8 mouse cellular contexts compared by ENCODE assay signal in the genomic region with DNA sequence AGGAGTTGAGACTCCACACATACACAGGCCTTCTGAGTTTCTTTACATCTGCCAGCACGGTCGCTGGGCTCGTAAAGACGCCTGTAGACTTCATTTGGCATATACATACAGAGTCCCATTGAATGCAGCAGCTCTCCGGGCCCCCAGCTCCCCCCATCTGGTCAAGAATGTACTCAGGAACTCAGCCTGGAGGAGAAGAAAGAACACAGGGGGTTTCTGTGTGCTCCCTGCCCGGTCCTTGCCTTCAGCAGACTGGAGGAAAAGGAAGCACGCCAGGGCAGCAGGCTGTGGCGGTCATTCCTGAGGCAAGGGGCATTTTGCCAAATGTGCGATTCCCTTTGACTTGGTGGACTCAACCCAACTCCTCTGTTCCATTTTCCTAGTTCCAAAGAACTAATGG. TPM values are rescaled to one million over a fixed set of nuclear protein-coding genes. Genes with fewer than 3 reads are reported as not detected.
DNase-seq lines count a peak whose midpoint lies in the region; ATAC-seq and TF ChIP-seq lines count a peak whose summit lies in the region.

No protein-coding gene starts in this region.

- peaks cover 3% of the 10 kb centered on the region; the same call in 1 of the 2 replicates for H3K4me1 ChIP-seq in cerebellum, adult 2 months (ENCODE audit: control insufficient read depth, insufficient read depth, low read length)
- H3K4me1 ChIP-seq in stomach, embryonic 16.5 days (ENCODE audit: control insufficient read depth, insufficient read depth, low read length): peaks cover 17% of the 10 kb centered on the region

- no peak overlapping the region for H3K27ac ChIP-seq in cerebellum, adult 2 months (ENCODE audit: insufficient read depth, low read length)
- H3K27ac ChIP-seq in gastrocnemius, adult 2 months: peak overlapping the region; percentile 35; the same call in 1 of the 2 replicates
- peak overlapping the region; percentile 18; the same call in 1 of the 2 replicates for H3K27ac ChIP-seq in stomach, embryonic 16.5 days (ENCODE audit: low read length)

- H3K36me3 ChIP-seq in stomach, embryonic 16.5 days (ENCODE audit: control insufficient read depth, insufficient read depth, low read length): no peaks in the 10 kb centered on the region

- intact Hi-C loops in gastrocnemius, adult 2 months (cut with DNase I): no loop called here

- 25% methylated on average over 9 of the region's 9 CpGs for WGBS in cerebellum, adult 2 months
- 72% methylated on average over 9 of the region's 9 CpGs for WGBS in stomach, embryonic 16.5 days

- peak; percentile 28 to 53 for DNase-seq in cerebellum, adult 2 months
- DNase-seq in cerebellum, adult 11 months: no peak
- DNase-seq in adrenal gland, postnatal 36 days: peak; percentile 23 to 60
- DNase-seq in gastrocnemius, adult 2 months: peak; percentile 64
- peak; percentile 66 for DNase-seq in kidney, adult 8-10 months
- DNase-seq in lung, adult 18-20 months: peak; percentile 50 to 67
- DNase-seq in urinary bladder, adult 18-20 months (ENCODE audit: low spot score in 2 of 2): no peak

- peak; percentile 61; the same call in 1 of the 2 replicates for ATAC-seq in stomach, embryonic 16.5 days (ENCODE audit: insufficient read depth, low FRiP score)

- no peak for TF ChIP-seq POLR2A in cerebellum, adult 2 months (IDR thresholded peaks at IDR 0.05; ENCODE audit: borderline replicate concordance, insufficient read depth, low read length)

- H3K4me3 ChIP-seq in cerebellum, adult 2 months (replicated peaks; ENCODE audit: insufficient read depth, low read depth, low read length): no peak overlapping the region
- H3K4me3 ChIP-seq in gastrocnemius, adult 2 months: peak overlapping the region; percentile 25
- no peak overlapping the region for H3K4me3 ChIP-seq in stomach, embryonic 16.5 days (replicated peaks; ENCODE audit: low read length)

- H3K9me3 ChIP-seq in stomach, embryonic 16.5 days (replicated peaks; ENCODE audit: control insufficient read depth, low read length): no peaks in the 10 kb centered on the region

- no peaks in the 10 kb centered on the region for H3K27me3 ChIP-seq in cerebellum, adult 2 months (ENCODE audit: control insufficient read depth, insufficient read depth, low read length)
- no peaks in the 10 kb centered on the region for H3K27me3 ChIP-seq in stomach, embryonic 16.5 days (ENCODE audit: control insufficient read depth, insufficient read depth, low read length)

- no peak overlapping the region for H3K4me2 ChIP-seq in stomach, embryonic 16.5 days (ENCODE audit: low read depth, low read length)

- H3K9ac ChIP-seq in stomach, embryonic 16.5 days (ENCODE audit: low read length): no peak overlapping the region

- no peak for TF ChIP-seq CTCF in cerebellum, adult 2 months (IDR thresholded peaks at IDR 0.05; ENCODE audit: borderline replicate concordance, insufficient read depth, low read depth, low read length)
- TF ChIP-seq CTCF in gastrocnemius, adult 2 months (IDR thresholded peaks at IDR 0.05): no peak

RNA-seq across cellular contexts. Expression of a gene that starts 20.2 kb away (rescaled TPM):
- polyA plus RNA-seq in cerebellum, adult 2 months (2012; rRNA removed): 5.5 and 6.2 TPM in 2 replicates
- total RNA-seq in adrenal gland, postnatal 36 days (2021): 10 to 100 TPM; 12.3 to 14.7 TPM
- total RNA-seq in gastrocnemius, adult 2 months (2021): 1 to 10 TPM; 4.9 to 7.5 TPM
- 20.6 and 21.1 TPM in 2 replicates for polyA plus RNA-seq in stomach, embryonic 16.5 days (2015; fragmentation: Nextera tagmentation; extraction: Ambion mirVana)

Comparison
In these comparisons a context has a peak if more than half of its experiments do, and no peak if none do; other contexts are left out.
1. DNase-seq: peak in cerebellum, adult 2 months (2 of 2), adrenal gland, postnatal 36 days (2 of 2), gastrocnemius, adult 2 months (single experiment), kidney, adult 8-10 months (2 of 2) and lung, adult 18-20 months (2 of 2); none in cerebellum, adult 11 months (single experiment) and urinary bladder, adult 18-20 months (0 of 2).